Mouse (Mus musculus) kidney, postnatal 14 days (tissue): ENCODE measurements around the gene Osbpl9.

Experiments used
- DNase-seq: peaks from one replicate; pipeline ENCODE4 v3.0.0; 2022; ENCODE audit warnings: mixed read lengths

The Osbpl9 gene

DNA sequence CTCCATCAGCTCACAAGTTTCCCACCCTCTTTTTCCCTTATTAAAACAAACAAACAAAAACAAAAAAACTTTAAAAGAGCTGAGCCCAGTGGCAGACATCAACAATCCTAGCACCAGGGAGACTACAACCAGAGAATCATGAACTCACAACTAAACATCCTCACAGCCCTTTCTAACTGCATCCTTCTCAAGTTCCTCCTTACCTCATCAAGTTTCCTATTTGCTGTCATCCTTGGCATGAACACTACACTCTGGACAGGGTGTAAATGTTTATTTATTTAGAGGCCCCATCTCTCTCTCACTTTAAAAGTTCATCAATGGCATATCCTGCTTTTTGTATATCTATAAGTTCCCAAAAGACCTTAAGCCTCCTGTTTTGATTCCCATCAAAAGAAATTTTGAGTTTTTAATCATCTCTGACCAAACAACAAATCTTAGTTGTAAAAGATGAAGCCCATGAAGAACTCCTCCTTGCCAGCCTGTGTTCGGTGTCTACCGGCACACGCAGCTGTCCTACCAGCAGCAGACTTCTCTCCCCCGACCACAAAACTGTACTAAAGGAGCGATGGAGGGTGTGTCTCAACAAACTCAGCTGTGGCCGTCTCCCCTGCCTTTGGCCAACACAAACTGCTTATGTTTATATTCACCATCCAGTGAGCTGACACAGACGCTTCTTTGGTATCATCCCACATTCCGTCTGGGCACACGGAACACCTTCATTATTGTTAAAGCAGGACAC lies 98.8 kb downstream of the Osbpl9 start:
- no peak for DNase-seq

GRCm38 (mm10) chr4:109102574-109102973 lies 99.5 kb downstream of the Osbpl9 start:
- no peak for DNase-seq

DNA sequence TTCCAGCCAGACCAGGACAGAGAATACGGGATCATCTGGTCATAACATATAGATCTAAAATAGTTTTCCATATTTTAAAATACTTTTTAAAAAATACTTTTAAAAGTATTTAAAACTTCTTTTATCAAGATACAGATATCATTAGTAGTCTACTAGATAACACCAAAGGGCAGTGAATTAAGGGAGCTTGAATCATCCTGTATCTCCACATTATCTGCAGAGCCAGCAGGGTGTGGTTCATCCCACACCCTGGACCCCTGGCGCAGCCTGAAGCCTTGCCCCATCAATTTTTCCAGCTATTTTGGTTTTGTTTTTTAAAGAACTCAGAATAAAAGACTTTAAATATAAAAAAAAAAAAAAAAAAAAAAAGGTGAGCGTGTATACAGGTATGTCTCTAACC lies 103.2 kb downstream of the Osbpl9 start:
- DNase-seq = no peak

GRCm38 (mm10) chr4:109094269-109094668 lies 107.8 kb downstream of the Osbpl9 start:
- no peak for DNase-seq

GRCm38 (mm10) chr4:109092344-109092743 lies 109.7 kb downstream of the Osbpl9 start:
- no peak for DNase-seq

DNA sequence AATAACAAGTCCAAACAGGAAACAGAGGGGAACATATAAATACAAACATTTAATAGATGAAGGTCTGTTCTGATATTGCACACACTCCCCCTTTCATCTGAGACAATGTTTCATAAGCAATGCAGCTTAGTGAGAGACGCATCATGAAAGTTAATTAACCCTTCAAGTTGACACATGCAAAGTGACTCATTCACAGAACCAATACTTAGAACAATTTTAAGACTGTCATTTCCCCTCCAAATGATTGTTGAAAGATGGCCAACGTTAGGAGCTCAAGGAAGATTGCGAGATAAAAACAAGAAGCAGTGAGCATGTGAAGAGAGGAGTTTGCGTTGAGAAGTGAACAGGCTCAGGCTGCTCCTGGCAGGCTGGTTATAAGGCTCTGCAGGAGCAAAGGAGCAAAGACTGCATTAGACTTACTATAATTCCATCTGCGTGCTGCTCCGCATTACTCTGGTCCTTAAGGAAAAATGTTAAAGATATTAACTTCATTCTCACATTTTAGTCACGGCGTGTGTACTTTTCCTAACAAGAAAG lies 110.8 kb downstream of the Osbpl9 start:
- DNase-seq = no peak

- DNase-seq = no peak
Measured at GRCm38 (mm10) chr4:109089999-109090398, 112.1 kb downstream of the Osbpl9 start.

GRCm38 (mm10) chr4:109089171-109089570 lies 112.9 kb downstream of the Osbpl9 start:
- no peak for DNase-seq

- DNase-seq = peak; percentile 40
Measured at GRCm38 (mm10) chr4:109080118-109080517, 122.0 kb downstream of the Osbpl9 start.

DNA sequence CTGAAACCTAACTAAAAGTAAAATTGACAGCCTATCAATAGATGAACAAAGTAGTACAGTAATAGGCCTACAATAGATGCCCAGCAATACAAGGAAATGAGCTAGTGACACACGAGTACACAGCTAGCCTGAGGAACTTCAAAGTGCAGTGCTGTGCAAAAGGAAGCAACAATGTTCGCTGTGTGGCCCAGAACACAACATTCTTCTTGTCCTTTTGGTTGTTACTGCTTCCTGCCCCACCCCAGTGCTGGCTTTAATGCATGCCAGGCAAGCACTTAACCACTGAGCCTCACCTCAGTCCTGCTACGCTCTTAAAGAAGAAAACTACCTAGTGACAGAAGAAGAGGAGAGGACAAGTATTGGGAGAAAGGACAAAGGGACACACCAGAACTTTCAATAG lies 122.4 kb downstream of the Osbpl9 start:
- peak; percentile 22 for DNase-seq

GRCm38 (mm10) chr4:109078941-109079340 lies 123.1 kb downstream of the Osbpl9 start:
- DNase-seq = no peak

DNA sequence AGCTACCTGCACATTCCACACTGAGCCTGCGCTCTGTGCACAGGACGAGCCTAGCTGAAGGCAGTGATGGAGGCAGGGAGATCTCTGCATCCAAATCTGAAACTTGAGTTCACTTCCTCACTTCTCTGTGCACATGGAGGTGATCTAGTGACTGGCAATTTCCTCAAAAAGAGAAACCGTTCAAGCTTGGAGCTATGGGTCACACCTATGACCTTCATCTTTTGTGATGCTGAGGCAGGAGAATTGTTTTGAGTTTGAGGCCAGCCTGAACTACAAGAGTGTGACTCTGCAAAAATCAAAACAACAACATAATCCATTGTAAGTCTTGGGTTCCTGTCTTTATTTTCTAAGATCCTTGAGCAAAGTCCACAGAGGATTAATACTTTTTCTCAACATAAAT lies 128.8 kb downstream of the Osbpl9 start:
- no peak for DNase-seq

GRCm38 (mm10) chr4:109072891-109073290 lies 129.2 kb downstream of the Osbpl9 start:
- DNase-seq = no peak

- DNase-seq = no peak
Measured at GRCm38 (mm10) chr4:109065714-109066113, 136.4 kb downstream of the Osbpl9 start.

- no peak for DNase-seq
Measured at GRCm38 (mm10) chr4:109064941-109065340, 137.1 kb downstream of the Osbpl9 start.

DNA sequence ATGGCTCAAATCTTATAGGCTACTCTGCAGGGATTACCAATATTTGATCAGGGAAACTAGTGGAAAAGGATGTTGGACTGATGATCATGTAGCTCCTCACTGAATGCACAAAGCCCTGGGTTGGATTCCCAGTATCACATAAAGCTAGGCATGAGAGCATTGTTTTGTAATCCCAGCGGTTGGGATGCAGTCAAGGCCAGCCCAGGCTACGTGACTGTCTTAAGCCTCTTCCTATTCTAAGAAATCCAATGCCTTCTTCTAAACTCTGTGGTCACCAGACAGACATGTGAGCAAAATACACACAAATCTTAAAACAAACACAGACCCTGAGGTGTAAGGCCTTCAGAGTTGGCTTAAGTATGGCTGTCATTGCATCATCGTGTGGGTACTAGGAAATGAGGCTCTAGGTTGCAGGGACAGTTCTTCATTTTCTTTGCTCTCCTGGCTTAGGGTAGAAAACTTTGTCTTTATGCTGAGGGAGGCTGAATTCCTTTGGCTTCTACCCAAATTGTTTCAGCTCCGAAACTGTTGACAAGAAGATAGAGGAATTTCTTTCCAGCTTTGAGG lies 142.7 kb downstream of the Osbpl9 start:
- no peak for DNase-seq

DNA sequence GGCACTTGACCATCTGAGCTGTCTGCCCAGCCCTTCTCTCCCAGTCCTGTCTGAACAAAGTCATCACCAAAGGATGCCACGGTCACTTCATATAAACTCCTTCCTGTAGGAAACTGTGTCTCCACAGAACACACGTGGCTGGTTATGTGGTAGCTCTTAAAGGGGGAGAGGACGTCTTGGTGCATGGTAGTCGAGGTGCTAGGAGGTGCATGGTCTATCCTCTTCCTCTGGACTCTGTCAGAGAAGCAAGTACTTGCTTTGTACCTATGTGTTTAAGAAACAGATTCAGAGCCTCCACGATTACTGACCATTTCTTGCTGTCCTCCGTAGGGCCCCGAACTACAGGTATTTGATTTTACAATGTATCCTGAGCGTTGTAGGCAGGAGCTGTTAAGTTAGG lies 144.4 kb downstream of the Osbpl9 start:
- DNase-seq = no peak

DNA sequence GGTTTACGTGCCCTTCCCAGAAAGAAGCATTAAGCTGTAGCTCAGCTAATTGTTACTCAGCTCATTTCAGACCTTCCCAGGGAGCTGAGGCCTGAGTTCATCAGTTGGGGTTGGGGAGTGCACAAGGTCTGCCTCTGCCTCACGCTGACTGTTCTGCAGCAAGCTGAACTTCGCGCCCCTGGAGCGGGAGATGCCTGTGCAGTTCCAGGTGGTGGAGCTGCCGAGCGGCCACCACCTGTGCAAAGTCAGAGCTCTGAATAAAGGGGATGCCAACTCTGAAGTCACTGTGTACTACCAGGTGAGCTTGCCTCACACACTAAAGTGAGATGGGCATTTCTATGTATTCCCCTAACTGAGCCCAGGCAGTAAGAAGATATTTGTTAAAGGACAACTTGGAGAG lies 145.7 kb downstream of the Osbpl9 start:
- no peak for DNase-seq

DNA sequence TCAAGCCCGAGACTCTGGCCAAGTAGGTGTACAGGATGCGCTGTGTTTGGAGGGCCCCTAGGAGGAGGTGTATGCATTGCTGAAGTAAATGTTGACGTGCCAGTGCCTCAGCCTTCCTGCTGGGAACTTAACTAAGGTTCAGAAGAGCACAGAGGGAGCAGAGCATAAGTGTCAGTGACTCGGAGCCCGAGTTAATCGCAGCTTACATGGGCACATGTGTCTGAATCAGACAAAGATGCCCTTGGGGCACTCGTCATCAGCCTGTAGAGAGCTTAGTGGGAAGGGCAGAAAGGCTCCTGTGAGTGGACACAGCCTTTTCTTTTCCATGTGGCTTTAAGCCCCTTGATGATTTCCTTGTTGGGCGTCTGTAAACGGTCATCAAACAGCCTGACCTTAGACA lies 148.1 kb downstream of the Osbpl9 start:
- no peak for DNase-seq

DNA sequence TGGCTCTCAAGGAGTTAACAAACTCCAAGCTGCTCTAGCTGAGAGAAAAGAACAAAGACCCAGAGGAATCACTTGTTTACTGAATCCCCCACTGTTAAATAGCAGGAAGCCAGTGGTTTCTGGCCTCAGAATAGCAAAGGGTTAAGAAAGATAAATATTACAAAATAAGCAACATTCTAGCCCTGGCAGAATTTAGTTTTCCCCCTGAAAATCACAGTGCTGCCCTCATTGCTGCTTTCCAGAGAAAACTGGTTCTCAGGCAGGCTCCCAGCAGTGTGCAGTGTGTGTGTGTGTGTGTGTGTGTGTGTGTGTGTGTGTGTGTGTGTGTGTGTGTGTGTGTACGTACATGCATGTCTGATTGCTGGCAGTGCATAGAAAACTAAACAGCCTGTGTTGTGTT lies 149.8 kb downstream of the Osbpl9 start:
- DNase-seq = no peak

GRCm38 (mm10) chr4:109048258-109048657 lies 153.8 kb downstream of the Osbpl9 start:
- DNase-seq = no peak

GRCm38 (mm10) chr4:109043756-109044155 lies 158.3 kb downstream of the Osbpl9 start:
- no peak for DNase-seq

DNA sequence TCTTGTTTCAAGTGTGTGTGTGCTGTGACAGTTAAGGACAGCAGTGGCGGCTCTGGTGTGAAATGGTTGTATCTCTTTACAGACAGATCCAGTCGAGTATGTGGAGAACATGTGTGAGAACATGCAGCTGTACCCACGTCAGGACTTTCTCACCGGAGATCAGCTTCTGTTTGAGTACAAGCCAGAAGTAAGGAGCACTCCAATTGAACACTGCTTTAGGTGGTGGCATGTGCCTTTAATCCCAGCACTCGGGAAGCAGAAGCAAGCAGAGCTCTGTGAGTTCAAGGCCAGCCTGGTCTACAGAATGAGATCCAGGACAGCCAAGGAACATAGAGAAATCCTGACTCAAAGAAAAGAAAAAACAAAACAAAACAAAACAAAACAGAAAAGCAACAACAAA lies 158.8 kb downstream of the Osbpl9 start:
- no peak for DNase-seq

GRCm38 (mm10) chr4:109042739-109043138 lies 159.3 kb downstream of the Osbpl9 start:
- DNase-seq = no peak

DNA sequence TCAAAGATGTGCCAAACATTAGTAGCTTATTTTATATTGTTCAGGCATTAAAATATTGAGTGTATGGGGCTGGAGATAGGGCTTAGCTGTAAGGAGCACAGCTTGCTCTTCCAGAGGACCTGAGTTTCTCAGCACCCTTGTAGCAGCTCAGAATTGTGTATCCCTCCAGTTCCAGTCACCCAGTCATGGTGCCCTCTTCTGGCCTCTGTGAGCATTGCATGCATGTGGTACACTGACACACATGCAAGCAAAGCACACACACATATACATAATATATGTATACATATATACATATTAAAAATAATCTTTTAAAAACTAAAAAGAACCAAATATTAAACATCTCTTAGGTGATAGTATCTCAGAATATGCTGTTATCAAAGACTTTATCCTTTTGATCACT lies 165.7 kb downstream of the Osbpl9 start:
- DNase-seq = peak; percentile 57
